Mouse (Mus musculus) heart, embryonic 14.5 days (tissue): Measurements from ENCODE around the gene Ap4b1. TPM values are rescaled to one million over a fixed set of nuclear protein-coding genes. Genes with fewer than 3 reads are reported as not detected.

Experiments used
- ATAC-seq: fragments of 200-750 bp; cut with Nextera tagmentation; 2 replicates; pipeline ENCODE4 v1.8.0; 2017; ENCODE audit warnings: low read depth, moderate TSS enrichment; ENCODE audit not compliant: insufficient number of reproducible peaks, insufficient read depth, low FRiP score
- H3K27ac ChIP-seq, 2 experiments: fragments of 200-500 bp in 1 of 2; fragments of 300-500 bp in 1 of 2; sonication (generic) in 1 of 2; replicated peaks in 1 of 2; 2 replicates each; pipeline ENCODE4 v1.5.1; 2012 to 2014; ENCODE audit warnings: low read depth in 2 of 2, low read length in 2 of 2, control low read depth in 1 of 2, mild to moderate bottlenecking in 1 of 2, mixed read lengths in 1 of 2; ENCODE audit not compliant: control insufficient read depth in 1 of 2, insufficient read depth in 1 of 2
- H3K27me3 ChIP-seq: fragments of 300-500 bp; sonication (generic); 2 replicates; pipeline ENCODE4 v1.6.1; 2014; ENCODE audit warnings: mild to moderate bottlenecking, low read length, control low read depth; ENCODE audit not compliant: control insufficient read depth, insufficient read depth
- H3K36me3 ChIP-seq: fragments of 300-500 bp; sonication (generic); 2 replicates; pipeline ENCODE4 v1.6.1; 2014; ENCODE audit warnings: mild to moderate bottlenecking, control low read depth, low read length, mixed read lengths; ENCODE audit not compliant: control insufficient read depth, insufficient read depth
- H3K4me1 ChIP-seq, 2 experiments: fragments of 200-500 bp in 1 of 2; fragments of 300-500 bp in 1 of 2; sonication (generic) in 1 of 2; 2 replicates each; pipeline ENCODE4 v1.6.1; 2012 to 2014; ENCODE audit warnings: low read length in 2 of 2, control low read depth in 1 of 2, mixed read lengths in 1 of 2; ENCODE audit not compliant: control insufficient read depth in 2 of 2, insufficient read depth in 2 of 2
- H3K4me2 ChIP-seq: fragments of 300-500 bp; sonication (generic); 2 replicates; pipeline ENCODE4 v1.6.1; 2014; ENCODE audit warnings: mild to moderate bottlenecking, low read length
- H3K4me3 ChIP-seq, 2 experiments: fragments of 200-500 bp in 1 of 2; fragments of 300-500 bp in 1 of 2; sonication (generic) in 1 of 2; 2 replicates each; pipeline ENCODE4 v1.5.1; 2012 to 2014; ENCODE audit warnings: low read length in 2 of 2, mild to moderate bottlenecking in 2 of 2, control low read depth in 1 of 2, low read depth in 1 of 2, moderate library complexity in 1 of 2; ENCODE audit not compliant: control insufficient read depth in 1 of 2, insufficient read depth in 1 of 2
- H3K9ac ChIP-seq: fragments of 300-500 bp; sonication (generic); 2 replicates; pipeline ENCODE4 v1.6.1; 2014; ENCODE audit warnings: mild to moderate bottlenecking, low read length
- H3K9me3 ChIP-seq: fragments of 300-500 bp; sonication (generic); 2 replicates; pipeline ENCODE4 v1.6.1; 2016; ENCODE audit warnings: low read length, control low read depth; ENCODE audit not compliant: control insufficient read depth
- WGBS: fragments of 180-500 bp; shearing (Covaris S2); extraction: QIAGEN DNeasy Blood & Tissue Kit; methylation state at CpG from one replicate; pipeline ENCODE4 v1.1.7; 2014; 5-methylcytosine and 5-hydroxymethylcytosine counted together
- polyA plus RNA-seq: library from polyadenylated mRNA; unstranded; fragments of >200 nt; fragmentation: Nextera tagmentation; extraction: Ambion mirVana; gene quantifications from 2 replicates; pipeline ENCODE4 v1.2.1, GENCODE M21; 2014

Gene Ap4b1
- polyA plus RNA-seq, 1 experiment from 2014 or later = 18.9 TPM

- Histone ChIP-seq H3K4me2 (no peak overlapping the region), H3K27ac (no peak overlapping the region), H3K9ac (no peak overlapping the region), H3K9me3 (no peaks in the 10 kb centered on the region), H3K36me3 (no peaks in the 10 kb centered on the region), H3K4me1 (peaks cover 6 to 8% of the 10 kb centered on the region in 2 experiments; a peak in 2 of 4 replicates), H3K27me3 (no peaks in the 10 kb centered on the region), H3K4me3 (no peak overlapping the region)
- WGBS = 83% methylated on average over 7 of the region's 7 CpGs
- no peak for ATAC-seq
Observed at GRCm38 (mm10) chr3:103857036-103857805, 47.9 kb downstream of the Ap4b1 start.

DNA sequence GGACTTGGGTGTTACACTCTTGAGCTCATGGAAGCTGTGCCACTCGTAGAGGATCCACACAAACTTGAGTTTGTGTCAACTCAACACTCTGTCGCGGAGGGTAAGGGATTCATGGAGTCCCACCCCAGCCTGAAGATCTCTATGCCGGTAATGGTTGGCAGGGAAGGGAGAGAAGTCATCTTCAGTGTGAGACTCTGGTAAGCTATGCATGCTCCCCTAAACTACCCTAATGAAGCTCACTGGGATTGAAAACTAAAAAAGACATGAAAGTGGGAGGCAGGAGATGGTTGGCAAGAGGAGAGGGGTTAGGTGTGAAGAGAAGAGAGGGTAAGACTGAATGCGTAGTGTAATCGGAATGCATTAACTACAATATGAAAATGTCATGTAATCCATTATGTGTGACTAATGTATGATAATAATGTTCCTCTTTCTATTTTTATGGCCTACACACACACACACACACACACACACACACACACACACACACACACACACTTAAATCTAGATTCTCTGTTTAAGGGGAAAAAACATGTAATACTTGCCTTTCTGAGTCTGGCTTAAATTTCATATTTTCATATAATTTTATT is 48.8 kb downstream of the Ap4b1 start:
- Histone ChIP-seq H3K36me3 (no peaks in the 10 kb centered on the region), H3K9ac (no peak overlapping the region), H3K4me2 (no peak overlapping the region), H3K27me3 (no peaks in the 10 kb centered on the region), H3K27ac (no peak overlapping the region), H3K9me3 (no peaks in the 10 kb centered on the region), H3K4me1 (peaks cover 6 to 8% of the 10 kb centered on the region in 2 experiments; a peak in 2 of 4 replicates), H3K4me3 (no peak overlapping the region)
- no peak for ATAC-seq
- WGBS = 84% methylated on average over 6 of the region's 6 CpGs

DNA sequence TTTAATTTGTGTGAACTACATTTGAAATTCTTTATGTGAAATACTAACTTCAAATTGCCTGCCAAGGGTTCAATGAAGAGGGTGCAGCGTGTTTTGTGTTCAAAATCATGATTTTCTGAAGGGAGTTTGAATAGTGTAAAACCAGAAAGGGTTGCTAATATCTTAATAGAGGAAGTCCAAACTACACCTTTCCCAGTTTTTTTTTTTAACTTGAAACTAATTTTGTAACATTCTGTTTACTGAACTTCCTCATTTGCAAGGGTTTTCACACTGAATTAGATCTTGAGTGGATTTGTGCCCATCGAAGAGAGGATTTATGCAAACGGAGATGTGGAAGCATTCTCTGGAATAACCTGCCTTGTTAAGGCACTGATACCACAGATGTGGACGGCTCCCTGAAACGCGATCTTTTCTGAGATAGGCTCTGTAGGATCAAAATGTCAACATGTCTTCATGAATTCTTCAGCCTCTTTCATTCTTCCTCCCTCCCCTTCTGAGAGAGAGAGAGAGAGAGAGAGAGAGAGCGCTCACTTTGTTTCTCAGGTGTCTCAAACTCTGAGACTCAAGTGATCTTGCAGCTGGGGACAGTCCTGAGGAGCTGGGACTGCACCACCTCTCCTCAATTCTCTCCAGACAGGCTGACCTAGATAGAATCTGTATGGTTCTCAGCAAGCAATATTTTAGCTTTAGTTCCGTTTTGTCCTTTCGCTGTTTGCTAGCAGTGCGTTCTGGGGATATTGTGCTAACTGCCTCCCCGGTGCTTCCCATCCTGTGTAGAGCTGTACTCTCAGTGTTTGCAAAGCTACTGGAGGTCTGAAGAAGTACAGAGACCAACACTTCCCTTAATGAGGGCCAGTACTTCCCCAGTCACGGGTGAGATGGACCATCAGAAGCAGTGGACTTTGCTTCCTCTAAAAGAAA is 49.8 kb downstream of the Ap4b1 start, which contains the start of gene Ptpn22:
Gene Ptpn22 (plus strand): TSS at position 915 of the 921 bp plus-strand sequence.
- no peaks in the 10 kb centered on the region for H3K9me3 ChIP-seq
- no peak for ATAC-seq
- H3K36me3 ChIP-seq = no peaks in the 10 kb centered on the region
- H3K4me3 ChIP-seq = no peak within 1 kb of the TSS
- no peak within 1 kb of the TSS for H3K4me2 ChIP-seq
- no peaks in the 10 kb centered on the region for H3K27me3 ChIP-seq
- 0 out of 4 replicates have a peak within 1 kb of the TSS, but pooled peaks have one; percentile 1 to 19 for H3K27ac ChIP-seq
- 67% methylated on average over 12 of the region's 12 CpGs for WGBS
- no peak within 1 kb of the TSS; the same call in 1 of the 2 replicates for H3K9ac ChIP-seq
- H3K4me1 ChIP-seq = peaks cover 6 to 8% of the 10 kb centered on the region in 2 experiments; a peak in 2 of 4 replicates

DNA sequence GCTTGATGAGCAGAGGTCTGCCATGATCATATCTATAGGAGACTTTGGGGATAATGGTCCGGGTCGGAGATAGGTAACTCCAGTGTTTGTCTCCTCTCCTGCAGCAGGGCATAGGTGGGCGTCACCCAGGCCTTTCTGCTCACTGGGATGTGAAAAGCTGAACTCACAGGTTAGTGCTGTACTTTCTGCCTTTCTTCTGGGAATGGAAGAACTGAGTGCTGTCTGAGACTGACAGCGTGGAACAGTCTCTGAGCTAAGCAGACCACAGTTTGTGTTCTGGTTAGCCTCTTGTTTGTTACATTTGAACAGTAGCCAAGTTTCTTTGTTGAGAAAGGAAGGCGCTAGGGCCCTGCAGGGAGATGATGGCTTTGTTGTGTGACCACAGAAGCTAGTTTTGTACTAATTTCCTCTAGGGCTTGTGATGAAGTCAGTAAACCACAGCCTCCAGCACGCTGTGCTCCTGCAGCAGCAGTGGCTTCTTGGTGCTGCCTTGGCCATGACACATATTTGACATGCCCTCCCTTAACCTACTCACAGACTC is 50.6 kb downstream of the Ap4b1 start:
- no peaks in the 10 kb centered on the region for H3K36me3 ChIP-seq
- H3K27ac ChIP-seq = 0 out of 4 replicates have a peak overlapping the region, but pooled peaks have one; percentile 1 to 19
- H3K4me3 ChIP-seq = no peak overlapping the region
- no peaks in the 10 kb centered on the region for H3K9me3 ChIP-seq
- no peak for ATAC-seq
- H3K27me3 ChIP-seq = no peaks in the 10 kb centered on the region
- 61% methylated on average over 6 of the region's 6 CpGs for WGBS
- no peak overlapping the region for H3K4me2 ChIP-seq
- peaks cover 6 to 8% of the 10 kb centered on the region in 2 experiments; a peak in 2 of 4 replicates for H3K4me1 ChIP-seq
- no peak overlapping the region; the same call in 1 of the 2 replicates for H3K9ac ChIP-seq

GRCm38 (mm10) chr3:103862721-103863220 is 53.5 kb downstream of the Ap4b1 start:
- WGBS = 76% methylated on average over 4 of the region's 4 CpGs
- Histone ChIP-seq H3K9me3 (no peaks in the 10 kb centered on the region), H3K27me3 (no peaks in the 10 kb centered on the region), H3K9ac (no peak overlapping the region), H3K36me3 (no peaks in the 10 kb centered on the region), H3K4me1 (peaks cover 6 to 8% of the 10 kb centered on the region in 2 experiments; a peak in 2 of 4 replicates), H3K4me3 (no peak overlapping the region), H3K27ac (no peak overlapping the region), H3K4me2 (no peak overlapping the region)
- ATAC-seq = no peak

DNA sequence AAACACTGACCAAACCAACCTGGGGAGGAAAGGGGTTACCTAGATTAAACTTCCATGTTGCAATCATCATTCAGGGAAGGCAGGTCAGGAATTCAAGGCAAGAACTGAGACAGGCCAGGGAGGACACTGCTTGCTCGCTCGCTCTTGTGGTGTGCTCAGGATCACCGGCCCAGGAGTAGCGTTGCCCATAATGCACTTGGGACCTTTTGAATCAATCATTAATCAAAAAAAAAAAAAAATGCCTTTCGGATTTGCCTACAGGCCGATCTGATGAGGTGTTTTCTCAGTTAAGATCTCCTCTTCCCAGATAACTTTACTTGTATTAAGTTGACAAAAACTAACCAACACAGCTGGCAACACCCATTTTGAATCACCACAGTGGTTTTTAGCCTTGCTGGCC is 54.9 kb downstream of the Ap4b1 start:
- no peaks in the 10 kb centered on the region for H3K27me3 ChIP-seq
- ATAC-seq = no peak
- H3K4me1 ChIP-seq = peaks cover 6 to 8% of the 10 kb centered on the region in 2 experiments; a peak in 2 of 4 replicates
- no peak overlapping the region for H3K27ac ChIP-seq
- WGBS = 91% methylated on average over 6 of the region's 6 CpGs
- no peaks in the 10 kb centered on the region for H3K9me3 ChIP-seq
- no peak overlapping the region for H3K9ac ChIP-seq
- H3K4me2 ChIP-seq = no peak overlapping the region
- no peak overlapping the region for H3K4me3 ChIP-seq
- no peaks in the 10 kb centered on the region for H3K36me3 ChIP-seq
